Mouse (Mus musculus) MEL (cell line): ENCODE results near the gene Lipa.

Source experiments
- CHD2 ChIP-seq: IDR thresholded peaks from 2 replicates; pipeline ENCODE4 v1.6.1; 2011; ENCODE audit warnings: low read length, improper control_type of control experiment
- CTCF ChIP-seq, 3 experiments: IDR thresholded peaks in 2 of 3; conservative IDR thresholded peaks in 1 of 3; 2 replicates each; pipeline ENCODE4 v1.5.1; 2011 to 2012; ENCODE audit warnings: low read length in 3 of 3, low read depth in 2 of 3, mild to moderate bottlenecking in 2 of 3, improper control_type of control experiment in 1 of 3, inconsistent platforms in 1 of 3, mixed read lengths in 1 of 3, moderate library complexity in 1 of 3; ENCODE audit not compliant: control insufficient read depth in 1 of 3, insufficient read depth in 1 of 3, poor library complexity in 1 of 3, severe bottlenecking in 1 of 3
- MAFK ChIP-seq: IDR thresholded peaks from 2 replicates; pipeline ENCODE4 v1.6.1; 2011; ENCODE audit warnings: low read depth, mild to moderate bottlenecking, low read length, improper control_type of control experiment, borderline replicate concordance
- POLR2A ChIP-seq, 2 experiments: IDR thresholded peaks; 2 replicates each; pipeline ENCODE4 v1.6.1; 2011 to 2012; ENCODE audit warnings: low read length in 2 of 2, mild to moderate bottlenecking in 2 of 2, control low read depth in 1 of 2, improper control_type of control experiment in 1 of 2, low read depth in 1 of 2, moderate library complexity in 1 of 2; ENCODE audit not compliant: control insufficient read depth in 1 of 2, insufficient read depth in 1 of 2, poor library complexity in 1 of 2

GRCm38 (mm10) chr19:34445410-34446012 lies 81.8 kb downstream of the Lipa start:
- TF ChIP-seq CTCF (IDR thresholded peaks at IDR 0.05 in 2 of 3, conservative IDR thresholded peaks at IDR 0.05 in 1 of 3; ENCODE audit: control insufficient read depth in 1 of 3, insufficient read depth in 1 of 3, low read depth in 2 of 3, low read length in 3 of 3, poor library complexity in 1 of 3, severe bottlenecking in 1 of 3): no peak
- no peak for TF ChIP-seq CHD2
- TF ChIP-seq POLR2A (IDR thresholded peaks at IDR 0.05; ENCODE audit: control insufficient read depth in 1 of 2, insufficient read depth in 1 of 2, low read depth in 1 of 2, low read length in 2 of 2, poor library complexity in 1 of 2): no peak
- TF ChIP-seq MAFK: no peak
